Mouse (Mus musculus): ENCODE data around the gene Plekhb2.

GRCm38 (mm10) chr1:34879611-34880010 is 29.8 kb downstream of the Plekhb2 start:
- no peak for TF ChIP-seq POLR2A (IDR thresholded peaks at IDR 0.05; ENCODE audit: insufficient read depth, low read length)
- TF ChIP-seq CTCF (IDR thresholded peaks at IDR 0.05; ENCODE audit: low read depth, low read length), result no peak
- TF ChIP-seq EP300 (IDR thresholded peaks at IDR 0.05; ENCODE audit: insufficient read depth, low read depth, low read length), result no peak
